Mouse (Mus musculus) gastrocnemius, adult 8-10 months (tissue): Measurements from ENCODE around the gene Pdgfra. TPM values are rescaled to one million over a fixed set of nuclear protein-coding genes. Genes with fewer than 3 reads are reported as not detected.

Source experiments
- DNase-seq, 2 experiments: peaks; one replicate each; pipeline ENCODE4 v3.0.0; 2022; ENCODE audit warnings: low spot score in 2 of 2
- total RNA-seq, 4 experiments: library from RNA; stranded (reverse); gene quantifications; 2 replicates each; pipeline ENCODE4 v1.2.4; 2022

Pdgfra gene
- total RNA-seq: 10 to 100 TPM in 3 of 4 experiments, 1 to 10 TPM in 1; 7.0 to 18.1 (median 11.2) TPM

DNA sequence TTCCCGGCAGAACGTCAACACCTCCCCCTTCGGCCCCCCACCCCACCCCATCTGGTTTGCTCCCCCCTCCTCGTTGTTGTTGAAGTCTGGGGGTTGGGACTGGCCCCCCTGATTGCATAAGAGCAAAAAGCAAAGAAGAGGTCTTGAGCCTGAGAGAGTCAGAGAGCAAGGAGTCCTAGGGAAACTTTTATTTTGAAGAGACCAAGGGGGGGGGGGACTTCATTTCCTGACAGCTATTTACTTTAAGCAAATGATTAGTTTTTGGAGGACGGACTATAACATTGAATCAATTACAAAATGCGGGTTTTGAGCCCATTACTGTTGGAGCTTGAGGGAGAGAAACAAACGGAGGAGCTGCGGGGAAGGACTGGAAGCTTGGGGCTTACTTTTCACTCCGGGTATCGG is at the start of gene Pdgfra:
Pdgfra (plus strand) TSS at position 272 of the 405 bp plus-strand sequence.
- DNase-seq: no peak

DNA sequence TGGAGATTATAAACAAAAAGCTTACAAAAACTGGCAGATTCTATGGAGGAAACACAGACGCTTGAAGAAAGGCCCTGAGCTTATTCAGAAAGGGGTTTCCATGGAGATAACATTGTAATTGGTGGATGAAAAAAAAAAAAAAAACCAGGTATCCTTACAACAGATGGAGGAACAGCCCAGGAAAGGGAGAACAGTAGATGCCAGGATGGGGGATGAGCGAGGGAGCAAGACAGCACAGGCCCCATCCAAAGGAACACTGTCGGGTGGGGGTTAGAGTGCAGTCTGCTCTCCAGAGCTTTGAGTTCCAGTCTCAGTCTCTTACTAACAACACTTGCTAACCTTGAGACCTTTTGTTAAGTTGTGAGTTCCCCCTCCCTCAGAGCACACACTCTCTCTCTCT is 45.6 kb upstream of the Pdgfra start:
- DNase-seq: no peak

DNA sequence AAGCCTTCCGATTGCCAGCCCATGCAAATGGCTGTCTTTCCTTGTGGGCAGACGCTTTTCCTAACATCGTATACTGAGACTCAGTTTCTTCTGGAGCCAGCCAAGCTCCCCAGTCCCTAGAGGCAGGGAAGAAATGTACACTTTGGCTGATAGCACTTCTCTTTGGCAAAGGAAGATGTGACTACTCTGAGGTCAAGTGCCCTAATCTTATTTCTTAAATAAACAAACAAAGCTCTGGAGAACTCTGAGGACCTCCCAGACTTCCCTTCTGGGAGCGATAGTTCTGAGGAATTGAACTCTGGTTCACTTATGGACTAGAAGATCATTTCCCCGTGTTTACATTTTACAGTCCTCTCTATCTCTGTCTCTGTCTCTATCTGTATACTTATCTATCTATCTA is 42.7 kb upstream of the Pdgfra start:
- no peak for DNase-seq

DNA sequence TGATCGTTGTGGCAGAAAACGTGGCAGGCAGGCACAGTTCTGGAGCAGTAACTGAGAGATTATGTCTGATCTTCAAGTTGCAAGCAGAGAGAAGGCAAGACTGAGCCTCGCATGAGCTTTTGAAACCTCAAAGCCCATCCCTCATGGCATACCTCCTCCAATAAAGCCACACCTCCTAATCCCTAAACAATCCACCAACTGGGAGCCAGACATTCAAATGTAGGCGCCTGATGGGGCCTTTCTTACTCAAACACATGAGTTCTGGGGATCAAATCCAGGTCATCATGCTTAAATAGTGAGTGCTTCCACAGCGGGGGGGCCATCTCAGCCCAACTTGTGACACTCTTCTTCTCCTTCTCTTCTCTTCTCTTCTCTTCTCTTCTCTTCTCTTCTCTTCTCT is 40.3 kb upstream of the Pdgfra start:
- no peak for DNase-seq

DNA sequence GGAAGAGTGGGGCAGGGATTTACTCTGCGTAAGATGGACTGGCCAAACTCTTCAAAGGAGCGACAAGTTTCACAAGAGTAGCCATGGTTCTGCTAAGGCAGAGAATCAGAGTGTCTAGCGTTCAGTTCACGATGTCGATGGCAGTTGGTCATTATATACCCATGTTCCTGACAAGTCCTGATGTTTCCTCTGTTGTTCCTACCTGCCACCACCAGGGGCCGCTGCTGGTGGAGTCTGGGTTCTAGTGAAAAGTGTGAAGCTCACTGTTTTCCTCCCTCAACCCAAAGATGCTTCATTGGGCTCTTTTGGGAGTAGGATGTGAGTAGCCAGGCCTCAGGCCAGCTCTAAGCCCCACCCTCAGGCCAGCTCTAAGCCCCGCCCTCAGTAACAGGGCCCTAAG is 33.3 kb upstream of the Pdgfra start:
- no peak for DNase-seq

DNA sequence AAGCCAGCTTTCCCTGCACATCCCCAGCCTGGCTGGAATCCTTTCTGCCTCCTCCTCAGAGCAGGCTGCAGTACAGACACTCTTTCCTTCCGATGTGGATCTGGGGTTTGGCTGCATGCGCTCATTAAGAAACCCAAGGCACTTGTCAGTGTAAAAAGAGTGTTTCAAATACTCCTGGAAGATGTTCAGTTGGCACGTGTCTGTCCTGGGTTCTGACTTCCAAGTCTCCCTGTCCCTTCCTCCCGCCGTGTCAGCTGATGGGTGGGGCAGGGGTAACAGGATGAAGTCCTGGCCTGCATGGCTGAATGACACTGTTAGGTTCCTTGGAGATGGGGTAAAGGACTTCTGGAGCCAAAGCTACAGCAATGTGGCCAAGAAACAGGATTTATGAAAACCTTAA is 30.4 kb upstream of the Pdgfra start:
- peak; percentile 54 to 67 for DNase-seq

DNA sequence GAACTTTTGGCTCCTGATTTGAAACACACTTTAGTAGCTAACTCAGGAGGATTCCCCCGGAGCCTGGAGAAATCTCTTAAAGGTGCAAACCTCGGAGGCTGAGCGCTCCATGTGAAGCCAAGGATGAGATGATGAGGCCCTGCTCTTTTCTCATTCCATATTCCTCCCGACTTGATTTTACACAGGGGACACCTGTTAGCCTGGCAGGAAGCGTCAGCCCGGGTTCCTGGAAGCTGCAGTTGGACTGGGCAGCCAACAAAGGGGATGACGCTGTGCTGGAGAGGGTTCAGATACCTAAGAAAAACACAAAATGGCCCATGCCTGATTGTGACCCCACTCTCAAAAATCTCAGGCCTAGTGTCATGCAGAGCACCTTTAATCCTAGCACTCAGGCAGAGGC is 17.4 kb upstream of the Pdgfra start:
- no peak for DNase-seq

DNA sequence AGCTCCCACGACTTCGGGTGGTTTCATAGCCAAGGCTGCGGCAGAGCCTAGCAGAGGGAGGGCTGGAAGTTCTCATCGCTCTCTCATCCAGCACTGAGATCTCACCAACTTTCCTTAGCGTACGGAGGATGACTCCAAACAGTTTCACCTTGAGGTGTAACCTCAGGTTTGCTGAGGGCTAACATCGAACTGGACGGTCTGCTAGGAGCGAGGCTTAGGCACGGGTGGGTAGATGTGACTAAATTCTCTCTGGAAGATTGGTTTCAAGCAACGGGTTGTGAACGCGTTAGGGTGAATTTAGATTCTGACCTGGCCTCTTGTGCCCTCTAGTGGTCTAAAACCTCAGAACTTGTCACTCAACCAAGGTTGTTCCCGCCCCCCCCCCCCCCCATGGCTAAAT is 9.0 kb upstream of the Pdgfra start:
- DNase-seq: no peak

DNA sequence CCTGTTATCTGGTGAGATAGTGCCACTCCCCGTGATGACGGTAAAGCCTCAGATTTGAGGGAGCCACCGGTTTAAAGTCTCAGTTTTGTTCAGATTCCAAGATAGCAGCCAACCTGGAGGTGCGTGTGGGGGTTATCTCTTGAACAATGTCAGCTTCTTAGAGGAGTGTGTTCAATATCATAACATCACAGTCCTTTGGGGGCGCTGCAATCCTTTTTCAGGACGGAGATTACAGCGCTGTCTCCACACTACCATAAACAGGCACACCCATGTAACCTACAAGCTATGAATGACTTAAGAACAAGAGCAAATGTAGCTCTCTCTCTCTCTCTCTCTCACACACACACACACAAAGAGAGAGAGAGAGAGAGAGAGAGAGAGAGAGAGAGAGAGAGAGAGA is 8.3 kb upstream of the Pdgfra start:
- DNase-seq: no peak

DNA sequence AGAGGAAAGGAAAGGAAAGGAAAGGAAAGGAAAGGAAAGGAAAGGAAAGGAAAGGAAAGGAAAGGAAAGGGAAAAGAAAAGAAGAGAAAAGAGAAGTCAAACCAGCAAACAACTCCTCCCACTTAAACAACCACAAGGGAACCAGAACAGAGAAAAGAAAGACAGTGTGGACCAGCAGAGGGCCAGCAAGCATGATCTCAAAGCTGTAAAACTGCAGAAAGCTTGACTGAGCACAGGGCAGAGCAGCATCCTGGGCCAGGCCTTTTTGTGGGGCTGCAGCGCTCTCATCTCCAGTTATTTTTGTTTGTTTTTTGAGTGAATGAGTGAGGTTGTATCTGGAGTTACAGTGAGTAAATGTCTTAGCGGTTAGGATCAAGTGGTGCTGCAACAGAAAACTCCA is 6.8 kb upstream of the Pdgfra start:
- no peak for DNase-seq

DNA sequence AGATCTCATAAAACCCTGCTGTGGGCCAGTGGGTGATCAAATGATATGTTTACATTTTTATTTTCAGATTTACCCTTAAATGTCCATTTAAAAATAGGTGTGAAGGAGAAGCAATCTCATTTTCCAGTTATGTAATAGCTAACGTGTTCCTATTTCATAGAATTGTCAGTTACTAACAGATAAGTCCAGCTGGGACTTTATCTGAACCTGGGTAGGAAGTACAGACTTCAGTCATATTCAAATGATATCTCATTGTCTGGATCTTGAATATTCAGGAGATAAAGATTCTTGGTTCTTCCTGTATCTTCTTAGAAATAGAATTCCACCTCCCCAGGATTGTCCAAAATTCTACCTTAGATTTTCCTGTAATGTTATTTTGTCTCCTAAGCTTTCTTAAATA is 5.6 kb upstream of the Pdgfra start:
- no peak for DNase-seq

DNA sequence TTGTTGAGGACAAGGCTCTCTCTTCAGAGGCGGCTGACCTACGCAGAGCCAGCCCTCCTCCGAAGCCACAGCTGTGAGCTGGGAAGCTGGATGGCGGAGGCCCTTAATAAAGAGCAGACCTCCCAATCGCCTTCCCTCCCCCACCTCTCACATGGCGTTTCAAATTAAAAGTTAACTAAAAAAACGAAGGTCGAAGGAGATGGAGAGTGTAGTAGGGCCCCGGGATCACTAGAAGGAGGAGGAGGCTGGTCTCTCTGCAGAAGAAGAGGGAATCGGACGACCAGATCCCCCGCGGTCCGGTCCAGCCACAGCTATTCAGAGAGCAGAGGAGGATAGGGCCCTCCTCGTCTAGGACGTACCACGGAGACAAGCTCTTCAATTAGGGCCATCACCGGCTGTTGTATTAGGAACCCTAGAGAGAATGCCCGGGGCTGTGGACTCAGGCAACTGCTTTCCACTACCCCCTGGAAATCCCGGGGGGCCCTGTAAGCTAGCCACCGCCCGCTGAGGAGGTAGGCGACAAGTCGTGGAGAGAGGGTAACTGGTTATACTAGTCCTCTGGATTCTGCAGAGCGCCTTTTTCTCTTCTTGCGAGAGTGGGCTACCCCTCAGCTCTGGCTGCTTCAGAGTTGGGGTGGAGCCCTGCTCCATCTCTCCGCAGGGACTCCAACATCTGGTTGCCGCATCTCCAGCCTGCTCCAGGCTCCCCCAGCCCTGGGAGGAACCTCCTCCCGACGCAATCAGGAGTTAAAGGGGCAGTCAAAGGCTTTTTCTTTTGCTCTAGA is 3.6 kb upstream of the Pdgfra start:
- DNase-seq: peak; percentile 36 to 57

DNA sequence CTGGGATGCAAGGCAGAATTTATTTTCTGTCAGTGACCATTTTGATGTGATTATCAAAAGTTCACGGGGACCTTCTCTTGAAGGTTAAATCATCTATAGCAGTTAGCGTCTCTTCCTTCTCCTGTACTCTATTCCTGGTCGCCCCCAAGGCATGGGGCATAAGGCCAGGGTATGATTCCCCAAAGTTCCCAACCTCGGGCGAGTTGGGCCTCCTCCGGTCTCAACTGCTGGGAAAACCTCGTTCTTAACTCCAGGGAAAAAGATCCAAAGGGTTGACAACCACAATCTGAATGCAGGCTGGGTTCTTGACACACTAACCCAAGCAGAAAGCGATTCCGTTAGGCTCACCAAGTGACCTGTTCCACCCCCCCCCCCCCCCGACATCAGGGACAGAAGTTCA is 2.7 kb upstream of the Pdgfra start:
- no peak for DNase-seq

DNA sequence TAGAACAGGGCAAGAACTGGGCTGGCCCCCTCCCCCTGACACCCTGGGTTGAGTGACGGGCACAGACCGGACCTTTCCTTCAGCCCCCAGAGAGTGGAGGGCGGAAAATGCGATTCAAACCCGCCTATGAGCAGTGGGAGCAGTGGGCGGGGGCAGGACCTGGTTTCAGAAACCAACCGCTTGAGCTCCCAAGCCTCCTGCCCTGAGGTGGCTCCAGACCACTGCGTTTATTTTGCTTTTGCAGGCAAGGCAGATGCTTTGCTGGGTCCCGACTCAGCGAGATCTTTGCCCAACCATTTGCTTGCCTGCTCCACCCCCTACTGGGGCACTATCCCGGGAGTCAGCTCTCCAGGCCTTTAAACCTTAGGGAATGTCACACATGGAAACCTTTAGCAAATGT is 2.2 kb upstream of the Pdgfra start:
- peak in 1 of 2 experiments; percentile 32 for DNase-seq

DNA sequence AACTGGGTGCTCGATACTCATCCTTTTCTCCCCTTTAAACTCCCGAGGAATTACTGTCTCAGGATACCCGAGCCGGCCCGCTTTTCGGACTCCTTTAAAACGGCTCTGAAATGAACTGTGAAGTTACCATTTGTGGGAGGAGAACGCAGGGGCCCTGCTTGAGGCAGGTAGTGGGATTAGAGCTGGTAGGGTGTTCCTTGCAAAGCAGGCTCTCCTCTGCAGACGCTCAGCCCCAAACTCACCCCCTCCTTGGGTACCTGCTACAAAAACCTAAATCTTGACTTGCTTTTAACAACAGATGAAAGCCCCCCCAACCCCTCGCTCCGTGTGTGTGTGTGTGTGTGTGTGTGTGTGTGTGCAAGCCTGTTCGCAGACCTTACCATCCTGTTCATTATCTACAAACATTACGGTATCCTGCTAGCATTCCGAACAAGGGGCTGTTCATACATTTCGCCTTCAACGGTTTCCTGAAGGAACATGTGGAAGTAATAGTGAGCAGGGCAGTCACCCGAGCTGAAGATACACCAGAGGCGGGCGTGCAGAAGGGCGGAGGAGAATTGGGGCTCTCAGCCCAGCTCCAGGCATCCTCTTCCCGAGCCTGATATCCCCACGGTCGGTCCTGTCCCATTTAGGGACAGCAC is 1.6 kb upstream of the Pdgfra start:
- no peak for DNase-seq

DNA sequence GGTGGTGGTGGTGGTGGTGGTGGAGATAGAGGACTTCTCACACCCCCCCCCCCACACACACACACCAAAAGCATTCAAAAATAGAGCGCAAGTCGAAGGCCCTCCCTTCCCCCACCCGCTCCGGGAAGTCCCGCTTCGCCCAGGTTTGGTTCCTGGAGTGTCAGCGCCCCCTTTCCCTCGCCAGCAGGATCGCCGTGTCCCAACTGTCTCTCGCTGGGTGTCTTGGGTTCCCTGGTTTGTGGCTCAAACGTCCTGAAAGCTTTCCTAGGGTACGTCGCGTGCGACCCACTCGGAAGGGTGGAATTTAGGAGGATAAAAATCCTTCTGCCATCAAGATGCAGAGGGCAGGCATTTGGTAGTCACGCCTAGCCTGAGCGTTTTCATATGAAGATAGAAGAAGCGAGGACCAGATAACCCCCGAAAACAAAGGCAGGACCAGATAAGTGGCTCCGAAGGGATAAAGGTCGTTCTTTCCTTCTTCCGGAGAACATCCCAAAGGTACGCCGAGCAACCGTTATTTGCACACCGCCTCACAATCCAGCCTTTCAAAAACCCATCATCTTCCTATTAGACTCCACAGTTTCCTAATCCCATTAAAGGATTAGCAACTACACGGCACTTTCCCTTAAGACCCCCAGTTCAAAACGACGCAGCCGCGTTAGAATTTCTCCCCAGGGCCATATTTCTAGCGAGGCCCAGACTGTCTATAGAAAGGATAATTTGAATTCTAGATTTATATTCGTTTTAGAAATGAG is 769 bp upstream of the Pdgfra start:
- peak; percentile 45 to 59 for DNase-seq

DNA sequence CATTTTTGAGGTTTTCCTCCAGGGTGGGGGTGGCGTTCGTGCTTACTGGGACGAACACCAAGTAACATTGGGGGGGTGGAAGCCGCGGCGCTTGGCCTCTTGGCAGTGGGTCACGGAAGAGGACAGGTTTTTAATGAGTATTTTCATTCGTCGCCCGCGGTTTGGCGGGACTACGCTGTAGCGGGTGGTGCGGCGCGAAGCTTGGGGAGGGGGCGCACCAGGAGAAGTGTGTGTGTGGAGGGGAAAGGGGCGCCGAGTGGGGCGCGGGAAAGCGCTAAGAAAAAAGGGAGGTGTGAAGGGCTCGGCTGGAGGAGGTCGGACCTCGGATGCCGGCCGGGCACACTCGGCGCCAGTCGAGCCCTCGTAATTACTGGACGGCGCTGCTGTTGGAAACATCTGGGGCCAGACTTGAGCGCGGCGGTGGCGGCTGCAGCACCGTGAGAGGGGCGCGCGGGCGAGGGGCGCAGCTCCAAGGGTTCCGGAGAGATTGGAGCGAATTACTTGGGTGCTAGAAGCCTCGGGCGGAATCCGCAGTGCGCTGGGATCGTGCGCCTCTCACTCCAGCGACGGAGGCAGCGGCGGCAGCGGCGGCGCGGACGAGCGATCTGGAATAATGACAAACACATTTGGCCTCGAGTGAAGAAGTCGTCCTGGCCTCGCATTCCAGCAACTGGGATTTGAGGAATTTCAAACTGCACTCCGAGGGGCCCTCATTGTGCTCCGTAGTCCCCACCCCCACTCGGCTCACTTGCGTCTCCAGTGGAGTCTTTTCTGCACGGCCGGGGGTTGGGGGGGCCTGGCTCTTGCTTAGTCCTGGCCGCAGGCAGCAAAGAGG is 916 bp downstream of the Pdgfra start:
- DNase-seq: peak; percentile 12 to 32

DNA sequence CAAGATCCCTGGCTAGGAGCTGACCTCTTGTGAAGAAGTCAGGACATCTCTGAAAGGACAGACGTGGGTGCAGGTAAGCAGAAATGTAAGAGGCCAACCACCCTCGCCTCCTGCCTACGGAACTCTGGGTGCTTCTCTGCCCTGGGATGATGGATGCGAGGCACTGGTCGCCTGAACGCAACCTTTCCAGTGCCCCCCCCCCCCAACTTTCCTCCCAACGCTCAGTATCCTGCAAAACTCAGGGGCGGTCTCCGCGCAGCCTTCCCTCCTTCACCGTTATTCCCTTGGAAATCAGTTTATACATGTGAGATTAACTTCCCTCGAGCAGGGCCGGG is 1.5 kb downstream of the Pdgfra start:
- DNase-seq: no peak

DNA sequence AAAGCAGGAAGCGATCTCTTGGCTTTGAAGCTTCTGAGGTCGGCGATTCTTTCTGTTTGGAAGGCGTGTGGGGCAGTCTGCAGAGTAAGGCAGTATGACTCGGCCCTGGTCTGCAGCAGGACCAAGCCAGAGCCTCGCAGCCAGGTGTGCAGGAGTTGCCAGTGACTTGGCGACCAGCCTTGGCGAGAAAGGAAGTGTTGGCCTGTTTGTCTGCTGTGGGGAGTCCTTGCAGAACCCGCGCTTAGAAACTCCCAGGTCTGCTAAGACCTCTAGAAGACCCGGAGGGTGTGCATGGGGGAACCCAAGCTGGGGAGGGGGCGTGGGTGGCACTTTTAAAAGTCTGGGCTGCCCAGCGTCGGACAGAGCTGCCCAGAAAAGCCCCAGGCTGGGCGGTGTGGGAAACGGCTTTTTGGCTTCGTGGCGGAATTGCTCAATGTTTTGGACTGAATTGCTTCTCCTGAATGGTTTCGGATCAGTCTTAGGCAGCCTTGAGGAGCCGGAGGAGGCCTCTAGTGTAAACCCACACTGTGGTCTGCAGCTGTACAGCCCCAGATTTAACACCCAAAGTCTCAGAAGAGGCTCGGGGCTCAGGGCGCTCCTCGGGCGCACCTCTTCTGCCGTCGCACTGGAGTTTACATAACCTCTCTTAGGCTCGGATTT is 2.0 kb downstream of the Pdgfra start:
- peak in 1 of 2 experiments; percentile 45 for DNase-seq

DNA sequence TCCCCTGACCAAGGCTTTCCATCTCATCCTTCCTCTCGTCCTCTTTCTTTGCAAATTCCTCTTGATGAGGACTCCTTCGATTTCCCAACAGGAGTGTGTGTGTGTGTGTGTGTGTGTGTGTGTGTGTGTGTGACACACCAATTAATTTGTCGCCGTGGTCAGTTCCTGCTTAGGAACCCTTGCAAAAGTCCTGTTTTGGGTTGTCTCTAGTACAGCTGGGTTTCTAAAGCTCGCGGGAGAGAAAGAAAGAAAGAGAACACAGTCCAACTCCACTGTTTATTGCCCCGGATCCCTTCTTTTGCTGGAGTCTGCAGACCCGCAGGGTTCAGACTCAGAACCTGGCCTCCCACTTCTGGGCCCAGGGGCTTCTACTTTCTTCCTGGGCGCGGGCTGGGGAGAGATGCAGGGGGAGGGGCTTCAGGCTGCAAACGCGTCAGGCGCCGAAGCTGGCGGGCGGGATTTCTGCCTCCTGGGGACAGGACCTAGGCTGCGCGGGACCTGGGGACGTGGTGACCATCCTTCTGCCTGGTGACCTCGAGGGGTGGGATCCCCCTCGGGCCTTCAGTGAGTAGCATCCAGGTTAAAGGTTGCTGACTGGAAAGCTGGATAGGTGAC is 2.6 kb downstream of the Pdgfra start:
- peak in 1 of 2 experiments; percentile 38 for DNase-seq

DNA sequence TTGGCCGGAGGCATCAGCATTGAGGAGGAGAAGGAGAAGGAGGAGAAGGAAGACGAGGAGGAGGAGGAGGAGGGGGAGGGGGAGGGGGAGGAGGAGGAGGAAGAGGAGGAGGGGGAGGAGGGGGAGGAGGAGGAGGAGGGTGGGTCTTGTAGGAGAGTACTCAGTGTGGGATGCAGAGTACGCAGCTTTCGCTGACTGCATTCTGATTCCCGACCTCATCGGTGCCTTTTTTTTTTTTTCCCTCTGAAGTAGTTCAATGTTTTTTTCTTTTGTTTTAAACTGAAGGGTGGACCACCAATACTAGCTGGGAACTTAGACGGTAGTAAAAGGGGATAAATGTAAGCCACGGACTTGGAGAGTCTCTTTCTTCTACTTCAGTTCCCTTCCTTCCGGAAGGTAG is 3.2 kb downstream of the Pdgfra start:
- DNase-seq: no peak
